Mouse (Mus musculus): ENCODE results near the gene Ddc.

DNA sequence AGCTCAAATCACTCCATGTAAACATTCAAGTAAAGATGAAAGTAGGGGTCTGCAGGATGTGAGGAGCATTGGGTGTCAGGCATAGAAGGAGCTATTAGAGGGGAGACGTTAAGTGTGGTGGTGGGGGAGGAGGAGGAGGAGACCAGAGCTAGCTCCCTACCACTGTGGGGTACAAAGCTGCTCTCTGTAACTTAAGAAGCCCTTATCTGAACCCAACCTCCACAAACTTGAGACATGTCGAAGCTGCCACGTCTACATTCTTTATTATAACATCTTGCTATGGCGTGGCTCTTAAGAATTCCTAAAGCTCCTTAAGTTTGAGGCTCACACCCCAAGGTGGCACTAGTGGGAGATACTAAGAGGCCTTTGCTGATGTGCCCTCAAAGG, 20.1 kb downstream of the Ddc start:
- TF ChIP-seq CTCF (IDR thresholded peaks at IDR 0.05) = no peak; the same call in 1 of the 2 replicates
- no peak for TF ChIP-seq EP300 (IDR thresholded peaks at IDR 0.05)
